Mouse (Mus musculus): ENCODE measurements around the gene Bod1l.

Bod1l gene

DNA sequence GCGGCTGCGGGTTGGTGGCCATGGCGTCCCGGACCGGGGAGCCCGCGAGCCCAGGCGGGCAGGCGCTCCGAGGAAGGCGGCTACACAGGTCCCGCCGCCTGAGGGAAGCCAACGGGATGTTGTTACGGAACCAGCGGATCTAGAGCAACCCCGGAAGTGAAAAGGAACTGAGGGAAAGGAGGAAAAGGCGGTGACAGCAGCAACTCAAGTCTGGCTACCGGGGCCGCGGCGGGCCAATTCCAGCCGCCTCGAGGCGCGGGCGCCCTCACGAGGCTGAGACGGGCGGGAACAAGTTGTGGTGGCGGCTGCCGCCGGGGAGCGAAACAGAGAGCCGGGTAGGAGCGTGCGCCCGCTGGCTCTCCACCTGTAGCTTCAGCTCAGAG lies at the start of gene Bod1l:
Bod1l (minus strand) TSS at position 169 of the 383 bp plus-strand sequence.
- DNase-seq (ENCODE audit: low read depth): peak; percentile 81

- no peak for DNase-seq (ENCODE audit: low read depth)
Measured at GRCm38 (mm10) chr5:41893351-41893750, 49.2 kb upstream of the Bod1l start.

DNA sequence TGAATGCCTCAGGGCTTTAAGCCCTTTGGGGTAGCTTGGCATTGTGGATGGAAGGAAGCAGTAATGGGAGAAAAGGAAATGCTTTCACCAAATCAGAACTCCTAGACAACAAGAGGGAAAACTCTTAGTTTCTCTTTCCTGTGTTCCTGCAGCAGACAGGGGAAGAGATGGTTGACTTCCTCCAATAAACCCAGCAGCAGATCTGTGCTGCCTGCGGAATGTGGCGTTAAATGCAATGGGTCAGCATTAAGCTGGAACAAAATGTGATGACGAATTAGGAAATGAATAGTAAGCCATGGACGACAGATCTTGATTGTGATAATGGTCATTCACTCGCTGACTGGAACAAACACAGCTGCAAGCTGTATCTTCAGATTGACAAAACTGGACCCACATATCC lies 46.8 kb upstream of the Bod1l start:
- no peak for DNase-seq (ENCODE audit: low read depth)

DNA sequence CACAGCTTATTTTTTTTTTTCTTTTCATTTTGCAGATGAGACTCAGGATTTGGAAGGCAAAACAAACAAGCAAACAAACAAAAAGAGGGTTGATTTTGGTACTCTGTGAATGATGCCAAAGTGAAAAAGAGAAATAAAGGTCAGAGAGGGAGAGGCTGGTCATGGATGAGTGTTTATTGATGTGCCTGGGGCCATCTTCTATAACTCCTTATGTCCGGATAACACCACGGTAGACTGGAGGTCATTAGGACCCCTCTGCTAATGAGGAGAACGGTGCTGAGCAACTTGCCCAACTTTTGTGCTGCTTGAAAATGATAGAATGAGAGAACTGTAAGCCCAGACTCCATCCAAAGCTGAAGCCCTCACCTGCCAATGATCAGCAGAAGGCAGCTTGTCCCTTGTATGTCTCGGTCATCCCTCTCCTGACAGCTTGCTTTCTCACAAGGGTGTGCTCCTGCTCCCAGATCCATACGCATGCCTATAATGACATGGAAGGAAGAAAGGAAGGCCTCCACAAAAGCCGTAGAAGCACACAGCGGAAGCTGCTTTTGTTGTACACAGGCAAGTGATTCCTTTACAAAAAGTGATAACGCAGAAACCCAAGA lies 45.2 kb upstream of the Bod1l start:
- DNase-seq (ENCODE audit: low read depth): no peak

DNA sequence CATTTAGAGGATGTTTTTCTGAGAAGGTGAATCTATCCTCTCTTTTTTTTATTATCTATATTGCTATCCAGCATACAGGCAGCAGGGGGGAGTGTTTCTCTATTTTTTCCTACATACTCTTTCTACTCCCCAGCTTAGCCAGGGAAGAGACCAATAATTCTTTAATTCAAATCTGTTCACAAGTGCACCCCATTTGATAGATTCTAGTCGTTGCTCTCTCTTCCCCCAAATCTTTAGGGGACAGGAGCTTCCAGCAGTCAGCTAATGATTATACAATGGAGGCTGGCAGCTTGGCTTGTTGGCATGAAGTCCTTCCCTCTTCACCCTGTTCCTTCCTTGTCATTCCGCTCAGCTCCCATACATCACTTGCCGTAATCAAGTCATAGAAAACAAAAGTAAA lies 44.7 kb upstream of the Bod1l start:
- no peak for DNase-seq (ENCODE audit: low read depth)

DNA sequence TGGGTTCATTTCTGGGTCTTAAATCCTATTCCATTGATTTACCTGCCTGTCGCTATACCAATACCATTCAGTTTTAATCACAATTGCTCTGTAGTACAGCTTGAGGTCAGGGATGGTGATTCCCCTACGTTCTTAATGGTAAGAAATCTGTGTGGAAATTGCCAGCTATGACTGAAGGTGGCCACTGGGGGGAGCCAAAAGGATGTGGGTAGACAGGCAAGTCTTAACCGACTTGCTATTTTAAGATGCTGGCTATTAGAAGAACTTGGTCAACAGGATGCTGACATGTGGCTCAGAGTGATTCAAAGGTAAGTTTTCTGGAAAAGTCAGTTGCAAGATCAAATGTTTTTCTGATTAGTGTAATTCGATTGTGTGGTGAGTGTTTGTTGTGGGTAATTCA lies 43.6 kb upstream of the Bod1l start:
- peak; percentile 48 for DNase-seq (ENCODE audit: low read depth)

DNA sequence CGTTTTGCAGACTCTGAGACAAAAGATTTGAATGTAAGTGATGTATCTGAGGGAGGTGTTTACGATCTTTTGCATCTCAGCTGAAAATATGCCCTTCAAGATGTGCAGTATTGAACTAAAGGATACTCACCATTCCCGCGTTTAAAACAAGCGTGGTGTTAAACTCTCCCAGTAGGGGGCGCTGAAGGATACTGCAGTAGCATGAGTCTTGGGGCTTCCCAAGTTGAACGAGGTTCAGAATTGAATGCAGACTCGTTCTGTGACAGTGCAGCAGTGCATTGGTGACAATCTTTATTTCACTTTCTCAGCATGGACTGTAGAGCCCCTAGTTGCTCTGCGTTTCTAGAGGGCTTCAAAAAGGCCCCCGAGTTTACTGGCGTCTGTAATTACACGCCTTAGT lies 40.4 kb upstream of the Bod1l start:
- DNase-seq (ENCODE audit: low read depth): peak; percentile 45

DNA sequence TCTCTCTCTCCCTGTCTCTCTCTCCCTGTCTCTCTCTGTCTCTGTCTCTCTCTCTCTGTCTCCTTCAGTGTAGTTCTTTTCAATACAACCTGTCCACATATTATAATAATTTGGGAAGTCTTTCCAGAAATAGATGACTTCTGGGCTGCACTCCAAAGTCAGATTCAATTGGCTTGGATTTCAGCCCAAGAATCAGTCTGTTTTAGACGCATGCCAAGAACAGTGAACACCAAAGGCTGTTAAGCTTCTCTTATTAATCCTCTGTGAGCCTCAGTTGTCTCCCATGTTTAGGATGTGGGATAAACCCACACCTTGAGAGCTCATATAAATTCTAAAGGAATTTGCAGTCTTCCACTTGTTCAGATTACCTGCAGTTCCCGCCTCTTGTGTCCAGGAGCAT lies 27.0 kb upstream of the Bod1l start:
- no peak for DNase-seq (ENCODE audit: low read depth)

- no peak for DNase-seq (ENCODE audit: low read depth)
Measured at GRCm38 (mm10) chr5:41855781-41856180, 11.7 kb upstream of the Bod1l start.

DNA sequence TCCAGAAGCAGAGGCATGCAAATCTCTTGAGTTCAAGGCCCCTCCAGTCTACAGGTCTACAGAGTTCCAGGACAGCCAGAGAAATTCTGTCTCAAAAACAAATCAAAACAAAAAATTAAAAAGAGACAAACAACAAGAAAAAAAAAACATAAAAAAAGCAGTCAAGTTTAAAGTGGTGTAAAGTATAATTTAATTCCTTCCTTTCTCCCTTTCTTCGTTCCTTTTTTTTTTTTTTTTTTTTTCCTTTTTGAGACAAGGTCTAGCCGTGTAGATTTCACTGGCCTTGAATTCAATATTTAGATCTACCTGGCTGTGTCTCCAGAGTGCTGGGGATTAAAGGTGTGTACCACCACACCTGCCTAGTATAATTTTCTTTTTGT lies 1.4 kb upstream of the Bod1l start:
- DNase-seq (ENCODE audit: low read depth): no peak

DNA sequence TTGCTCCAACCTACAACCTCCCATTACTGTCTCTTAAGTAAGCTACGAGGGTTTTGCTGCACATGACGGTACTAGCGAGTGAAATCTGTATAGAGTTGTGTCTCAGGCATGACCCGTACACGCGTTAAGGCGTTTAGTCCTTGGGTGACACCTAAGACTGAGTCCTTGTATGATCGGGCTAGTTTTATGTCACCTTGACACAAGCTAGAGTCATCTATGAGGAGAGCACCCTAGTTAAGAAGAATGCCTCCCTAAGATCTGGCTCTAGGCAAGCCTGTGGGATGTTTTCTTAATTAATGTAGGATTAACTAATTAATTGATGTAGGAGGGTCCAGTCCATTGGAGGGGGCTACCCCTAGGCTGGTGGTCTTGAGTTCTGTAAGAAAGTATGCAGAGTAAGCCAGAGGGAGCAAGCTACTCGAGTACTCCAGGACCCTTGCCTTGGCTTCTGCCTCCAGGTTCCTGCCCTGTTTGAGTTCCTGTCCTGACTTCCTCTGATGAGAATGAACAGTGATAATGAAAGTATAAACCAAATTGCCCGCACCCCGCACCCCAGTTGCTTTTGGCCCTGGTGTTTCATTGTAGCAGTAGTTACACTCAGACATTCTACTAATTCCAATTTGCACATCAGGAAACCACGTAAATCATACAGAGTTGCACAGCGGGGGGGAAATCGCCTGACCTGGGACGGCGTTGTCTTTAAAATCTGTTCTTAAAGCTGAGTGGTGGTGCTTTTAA lies 874 bp upstream of the Bod1l start:
- no peak for DNase-seq (ENCODE audit: low read depth)

- DNase-seq (ENCODE audit: low read depth): no peak
Measured at GRCm38 (mm10) chr5:41843419-41844146, 532 bp downstream of the Bod1l start.

- DNase-seq (ENCODE audit: low read depth): no peak
Measured at GRCm38 (mm10) chr5:41842681-41843080, 1.4 kb downstream of the Bod1l start.

- no peak for DNase-seq (ENCODE audit: low read depth)
Measured at GRCm38 (mm10) chr5:41841735-41842134, 2.4 kb downstream of the Bod1l start.

- DNase-seq (ENCODE audit: low read depth): no peak
Measured at GRCm38 (mm10) chr5:41830100-41830499, 14.0 kb downstream of the Bod1l start.

DNA sequence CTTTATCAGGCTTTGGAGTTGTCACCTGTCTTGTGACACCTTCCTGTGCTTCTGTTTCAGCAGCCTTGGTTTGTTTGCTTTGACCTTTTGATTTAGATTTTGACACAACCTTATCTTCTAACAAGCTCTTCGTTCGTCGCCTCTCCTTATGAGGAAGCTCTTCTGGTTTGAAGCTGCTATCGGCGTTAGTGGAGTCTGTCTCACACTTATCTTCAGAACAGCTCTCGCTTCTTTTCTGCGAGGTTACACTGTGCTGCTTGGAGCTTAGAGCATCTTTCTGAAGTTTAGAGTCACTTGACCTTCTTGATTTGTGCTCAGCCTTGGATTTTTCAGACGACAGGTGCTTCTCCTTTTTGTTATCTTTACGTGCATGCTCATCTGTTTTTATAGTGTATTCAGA lies 23.0 kb downstream of the Bod1l start:
- DNase-seq (ENCODE audit: low read depth): no peak

DNA sequence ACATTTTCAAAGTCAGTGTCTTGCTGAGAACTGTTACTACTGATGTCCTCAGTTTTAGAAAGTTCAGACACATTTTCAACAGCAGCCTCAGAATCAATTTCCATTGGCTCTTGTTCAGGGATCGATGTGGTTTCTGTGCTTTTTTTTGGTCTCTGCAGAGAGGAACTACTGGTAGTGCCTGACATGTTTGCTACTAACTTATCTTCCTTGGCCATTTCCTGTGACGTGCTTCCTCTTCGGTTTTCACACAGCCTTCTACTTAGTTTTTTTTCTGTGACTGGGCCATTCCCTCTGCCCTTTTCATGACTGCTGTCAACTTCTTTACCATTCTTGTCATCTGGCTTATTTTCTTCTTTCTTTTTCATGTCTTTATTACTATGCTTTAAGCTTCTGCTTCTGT lies 23.6 kb downstream of the Bod1l start:
- no peak for DNase-seq (ENCODE audit: low read depth)

DNA sequence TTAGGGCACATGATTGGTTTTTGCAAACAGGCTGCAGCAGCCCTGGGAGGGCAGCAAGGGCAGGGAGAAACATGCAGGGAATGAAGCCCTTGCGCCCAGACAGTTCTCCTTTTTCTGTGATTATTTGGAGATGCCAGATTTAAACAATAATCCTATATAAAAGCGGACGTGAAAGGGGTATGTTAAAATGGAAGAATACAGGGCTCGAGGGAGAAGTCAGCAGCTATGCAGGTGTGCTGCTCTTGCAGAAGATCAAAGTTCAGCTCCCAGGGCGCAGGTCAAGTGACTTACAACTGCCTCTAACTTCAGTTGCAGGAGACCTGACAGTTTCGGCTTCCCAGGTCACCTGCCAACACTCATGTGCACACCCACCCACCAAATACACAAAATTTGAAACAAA lies 31.6 kb downstream of the Bod1l start:
- no peak for DNase-seq (ENCODE audit: low read depth)

GRCm38 (mm10) chr5:41811279-41811678 lies 32.8 kb downstream of the Bod1l start:
- no peak for DNase-seq (ENCODE audit: low read depth)

GRCm38 (mm10) chr5:41807383-41807782 lies 36.7 kb downstream of the Bod1l start:
- no peak for DNase-seq (ENCODE audit: low read depth)

DNA sequence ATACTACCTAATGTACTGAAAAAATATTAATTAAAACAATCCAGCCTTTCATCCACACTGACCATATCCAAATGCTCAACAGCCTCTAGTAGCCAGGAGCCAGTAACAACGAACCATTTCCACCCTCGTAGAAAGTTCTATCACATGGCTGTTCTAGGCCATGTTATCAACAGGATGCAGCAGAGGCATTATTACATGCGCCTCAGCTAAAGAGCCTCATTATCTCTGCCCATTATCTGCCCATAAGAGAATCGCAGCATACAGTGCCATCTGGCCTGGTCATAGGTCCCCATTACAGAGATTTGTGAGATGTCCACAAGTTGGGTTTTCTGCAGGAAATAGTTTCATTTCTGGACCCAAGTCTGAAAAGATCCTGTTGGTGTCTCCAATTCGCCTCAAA lies 37.9 kb downstream of the Bod1l start:
- DNase-seq (ENCODE audit: low read depth): no peak

GRCm38 (mm10) chr5:41805085-41805484 lies 39.0 kb downstream of the Bod1l start:
- DNase-seq (ENCODE audit: low read depth): no peak

DNA sequence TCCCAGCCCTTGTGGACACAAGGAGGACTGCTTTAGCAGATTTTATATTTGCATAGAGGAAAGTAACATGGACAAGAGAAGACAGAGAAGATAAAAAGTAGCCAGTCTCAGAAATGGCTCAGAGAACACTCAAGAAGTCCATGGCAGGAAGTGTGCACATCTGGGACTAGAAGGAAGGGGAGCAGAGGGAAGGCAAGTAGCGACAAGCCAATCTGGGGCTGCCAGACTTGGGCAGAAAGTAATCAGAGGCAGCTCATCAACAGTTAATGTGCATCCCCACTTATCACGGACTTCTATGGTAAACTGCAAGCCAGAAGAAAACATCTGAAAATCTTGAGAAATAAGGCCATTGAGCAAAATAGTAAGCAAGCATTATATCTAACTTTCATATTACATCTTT lies 39.5 kb downstream of the Bod1l start:
- DNase-seq (ENCODE audit: low read depth): no peak
